Mouse (Mus musculus): ENCODE results near the gene Irak3. TPM values are rescaled to one million over a fixed set of nuclear protein-coding genes. Genes with fewer than 3 reads are reported as not detected.
A peak's percentile ranks its signal among the peaks of the same experiment; 100 is the strongest.

The Irak3 gene
- total RNA-seq (2021): under 1 TPM; 0.61 to 0.72 TPM
- long read RNA-seq, experiment 1, partial matches to known transcripts: 0 of 2 reads
- long read RNA-seq, experiment 1, other reads (novel, unspliced or antisense): 0 of 2 reads
- long read RNA-seq, experiment 2: 0 reads

DNA sequence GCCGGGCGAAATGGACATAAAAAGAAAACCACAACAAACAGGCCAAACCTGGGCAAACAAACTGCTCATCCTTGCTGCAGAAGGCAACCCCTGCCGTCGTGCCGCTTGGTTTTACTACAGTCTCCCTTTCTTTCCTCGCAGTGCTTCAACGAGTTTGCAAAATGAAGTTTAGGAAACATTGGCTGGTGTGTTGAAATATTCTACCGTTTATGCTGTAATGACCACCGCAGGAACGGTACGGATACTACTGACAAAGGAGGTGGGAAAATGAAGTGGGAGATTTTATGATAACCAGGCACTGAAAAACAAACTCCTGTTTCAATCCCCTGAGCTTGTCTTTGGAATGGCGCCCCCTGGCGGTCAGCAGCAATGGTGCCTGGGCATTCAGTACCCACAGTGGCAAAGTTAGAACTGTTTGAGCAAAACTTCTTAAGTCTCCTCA is at the start of gene Irak3:
TSS of gene Irak3 (minus strand) at position 170 of the 442 bp plus-strand sequence.
- peak; percentile 99 for TF ChIP-seq CTCF (IDR thresholded peaks at IDR 0.05)
- intact Hi-C loops (cut with DNase I): loop anchor here (2.0 to 5.0 kb wide), 3 partner anchors 75 to 555 kb away; no protein-coding TSS in a partner anchor
- H3K4me3 ChIP-seq: peak within 1 kb of the TSS; percentile 43

DNA sequence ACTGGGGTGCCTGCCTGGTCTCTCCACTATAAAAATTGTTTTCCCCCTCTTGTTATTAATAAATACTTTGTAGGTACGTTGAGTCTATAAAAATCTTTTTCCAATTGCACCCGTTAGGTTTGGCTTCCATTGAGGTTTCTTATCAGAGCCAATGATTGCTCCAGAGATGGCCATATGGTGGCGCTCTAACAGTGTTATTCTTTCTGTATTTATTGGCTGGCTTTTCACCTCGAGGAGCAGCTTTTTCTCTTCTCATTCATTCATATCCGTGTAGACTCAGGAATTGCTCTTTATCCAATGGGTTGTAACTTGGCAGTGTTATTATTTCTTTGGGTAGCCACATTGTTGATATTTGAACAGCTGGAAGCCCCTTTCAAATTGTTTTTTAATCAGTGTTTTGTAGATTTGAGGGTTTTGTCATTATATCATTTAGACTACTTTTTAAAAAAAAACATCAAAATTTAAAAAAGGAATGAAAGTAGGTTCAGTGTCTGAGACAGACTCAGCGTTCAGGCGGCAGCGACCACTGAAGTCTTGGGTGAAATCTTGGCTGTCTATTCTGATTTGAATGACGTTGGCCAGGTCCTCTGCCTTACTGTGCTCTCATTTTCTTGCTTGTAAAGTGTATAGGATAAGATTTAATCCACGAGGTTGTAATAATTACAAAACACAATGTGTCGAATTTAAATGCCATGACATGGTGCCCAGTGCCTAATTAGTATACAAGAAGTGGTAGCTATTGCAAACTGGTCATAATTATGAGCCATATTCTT is 49.2 kb upstream of the Irak3 start:
- no peak for DNase-seq (ENCODE audit: extremely low spot score in 1 of 2, low spot score in 2 of 2)
- Histone ChIP-seq H3K4me3 (no peak overlapping the region), H3K27ac (no peak overlapping the region)
- TF ChIP-seq CTCF (IDR thresholded peaks at IDR 0.05): peak; percentile 6; the same call in 1 of the 2 replicates
- intact Hi-C loops (cut with DNase I): no loop called here

More for the DNA sequence above, at the start of gene Irak3:
- 0 out of 2 replicates have a peak within 1 kb of the TSS, but pooled peaks have one; percentile 9 for H3K27ac ChIP-seq
- peak; percentile 70 to 81 for DNase-seq (ENCODE audit: extremely low spot score in 1 of 2, low spot score in 2 of 2)

DNA sequence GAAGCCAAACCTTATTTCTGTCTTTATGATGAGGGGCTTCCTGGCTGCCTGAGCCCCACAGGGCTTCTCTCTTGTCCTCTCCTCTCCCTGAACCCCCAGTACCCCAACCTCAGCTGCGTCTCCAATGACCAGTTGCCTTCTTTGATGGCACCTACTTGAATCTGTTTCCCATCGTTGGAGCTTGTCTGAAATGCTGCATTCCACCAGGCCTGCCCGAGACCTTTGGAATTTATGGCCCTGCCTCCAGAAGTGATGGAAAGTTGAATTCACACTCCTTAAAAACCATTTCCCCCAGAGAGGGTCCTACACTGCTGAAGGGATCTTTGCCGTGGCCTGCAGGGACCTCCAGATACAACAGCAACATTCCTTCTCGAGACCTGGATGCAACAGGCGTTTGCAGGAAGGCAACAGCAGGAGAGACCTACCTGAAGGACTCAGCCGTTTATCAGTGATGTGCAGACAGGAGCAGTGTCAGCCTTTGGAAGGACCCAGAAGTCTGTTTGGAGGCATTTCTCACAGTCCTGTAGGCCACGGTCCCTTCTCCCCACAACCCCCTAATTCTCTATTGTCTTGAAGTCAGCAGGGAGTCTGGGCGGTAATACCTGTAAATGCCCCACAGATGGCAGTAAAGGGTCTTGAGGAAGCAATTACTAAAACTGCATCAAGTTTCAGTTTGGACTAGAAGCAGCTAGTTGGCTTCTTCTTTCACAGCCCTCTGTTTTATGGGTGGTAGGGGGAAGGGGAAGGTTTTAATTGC is 45.2 kb upstream of the Irak3 start:
- no peak for DNase-seq (ENCODE audit: extremely low spot score in 1 of 2, low spot score in 2 of 2)
- H3K4me3 ChIP-seq: no peak overlapping the region
- intact Hi-C loops (cut with DNase I): loop anchor here (5.0 kb wide), 2 partner anchors 615 to 630 kb away; no protein-coding TSS in a partner anchor
- no peak overlapping the region for H3K27ac ChIP-seq
- peak; percentile 77 for TF ChIP-seq CTCF (IDR thresholded peaks at IDR 0.05)

DNA sequence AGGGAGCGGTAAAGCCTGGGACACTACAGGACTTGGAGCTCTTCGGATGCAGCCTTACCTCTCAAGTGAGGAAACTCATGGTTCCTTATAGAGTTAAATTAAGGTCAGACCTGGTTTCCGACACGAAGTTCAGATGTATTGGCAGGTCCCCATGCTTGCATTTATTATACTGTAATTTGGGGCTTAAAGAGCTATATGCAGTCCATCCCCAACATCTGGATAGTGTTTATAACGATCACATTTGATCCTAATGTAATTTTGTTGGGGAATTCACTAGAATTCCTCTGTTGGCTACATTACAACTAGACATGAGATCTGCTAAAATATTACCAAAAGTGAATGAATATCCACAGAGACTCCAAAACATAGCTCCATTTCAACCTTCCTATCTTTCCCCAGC is 43.8 kb upstream of the Irak3 start:
- TF ChIP-seq CTCF (IDR thresholded peaks at IDR 0.05): no peak
- no peak overlapping the region for H3K27ac ChIP-seq
- H3K4me3 ChIP-seq: no peak overlapping the region
- DNase-seq (ENCODE audit: extremely low spot score in 1 of 2, low spot score in 2 of 2): no peak
- intact Hi-C loops (cut with DNase I): loop anchor here (5.0 kb wide), 2 partner anchors 617 to 632 kb away; no protein-coding TSS in a partner anchor

DNA sequence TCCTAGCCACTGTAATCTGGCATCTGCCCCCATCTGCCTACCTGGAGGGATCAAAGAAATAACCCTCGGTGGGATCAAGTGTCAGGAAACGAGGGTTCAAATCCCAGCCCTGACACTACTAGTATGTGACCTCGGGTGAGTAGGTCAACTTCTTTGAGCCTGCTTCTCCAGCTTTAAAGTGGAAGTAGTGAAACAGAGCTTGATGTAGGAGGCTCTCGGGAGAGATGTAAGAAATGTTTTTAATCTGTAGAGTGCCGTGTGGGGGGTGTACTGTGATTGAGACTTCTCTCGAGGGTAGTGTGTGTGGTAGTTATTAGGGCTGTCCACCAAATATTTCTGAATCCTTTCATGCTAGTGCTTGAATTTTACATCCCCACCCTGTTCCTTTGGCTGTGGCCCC is 40.5 kb upstream of the Irak3 start:
- H3K27ac ChIP-seq: no peak overlapping the region
- intact Hi-C loops (cut with DNase I): no loop called here
- H3K4me3 ChIP-seq: no peak overlapping the region
- no peak for TF ChIP-seq CTCF (IDR thresholded peaks at IDR 0.05)
- DNase-seq (ENCODE audit: extremely low spot score in 1 of 2, low spot score in 2 of 2): no peak

DNA sequence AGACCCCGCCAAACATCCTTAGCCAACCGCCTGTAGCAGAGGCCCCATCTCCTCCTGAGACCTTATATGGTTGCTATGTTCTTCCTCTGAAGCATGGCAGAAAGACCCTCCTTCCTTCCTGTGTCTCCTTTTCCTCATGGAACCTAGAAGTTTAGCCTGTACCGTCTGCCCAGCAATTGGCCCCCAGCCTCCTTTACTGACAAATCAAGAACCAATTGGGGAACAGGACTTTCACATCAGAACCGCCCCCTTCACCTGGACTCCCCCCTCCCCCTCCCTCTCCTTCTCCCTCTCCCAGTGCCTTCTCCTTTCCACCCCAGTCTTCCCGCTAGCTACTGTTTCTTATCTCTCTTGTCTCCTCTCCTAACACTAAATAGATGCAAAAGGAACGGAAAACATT is 37.5 kb upstream of the Irak3 start:
- no peak overlapping the region for H3K4me3 ChIP-seq
- H3K27ac ChIP-seq: no peak overlapping the region
- intact Hi-C loops (cut with DNase I): loop anchor here (5.0 kb wide), 1 partner anchor 1018 kb away; no protein-coding TSS in a partner anchor
- no peak for TF ChIP-seq CTCF (IDR thresholded peaks at IDR 0.05)
- no peak for DNase-seq (ENCODE audit: extremely low spot score in 1 of 2, low spot score in 2 of 2)

DNA sequence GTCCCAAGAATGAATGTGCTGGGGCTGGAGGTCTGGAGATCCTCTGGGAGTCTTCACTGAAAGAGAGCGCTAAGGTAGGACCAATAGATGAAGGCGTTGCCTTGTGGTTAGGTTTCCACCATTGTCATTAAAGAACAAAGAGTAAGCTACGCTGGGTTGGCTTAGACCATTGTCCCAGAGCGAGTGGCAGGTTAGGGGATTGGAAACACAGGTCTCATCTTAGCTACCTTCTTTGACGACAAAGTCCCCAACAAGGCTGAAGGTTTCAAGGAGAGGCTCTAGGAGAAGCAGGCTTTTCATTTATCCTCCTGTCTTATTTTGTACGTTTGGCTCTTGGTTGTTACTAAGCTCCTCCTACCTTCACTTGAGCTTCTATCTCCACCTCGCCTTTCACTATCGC is 36.3 kb upstream of the Irak3 start:
- H3K27ac ChIP-seq: no peak overlapping the region
- TF ChIP-seq CTCF (IDR thresholded peaks at IDR 0.05): no peak
- H3K4me3 ChIP-seq: no peak overlapping the region
- intact Hi-C loops (cut with DNase I): loop anchor here (5.0 kb wide), 1 partner anchor 1019 kb away; no protein-coding TSS in a partner anchor
- DNase-seq (ENCODE audit: extremely low spot score in 1 of 2, low spot score in 2 of 2): no peak

DNA sequence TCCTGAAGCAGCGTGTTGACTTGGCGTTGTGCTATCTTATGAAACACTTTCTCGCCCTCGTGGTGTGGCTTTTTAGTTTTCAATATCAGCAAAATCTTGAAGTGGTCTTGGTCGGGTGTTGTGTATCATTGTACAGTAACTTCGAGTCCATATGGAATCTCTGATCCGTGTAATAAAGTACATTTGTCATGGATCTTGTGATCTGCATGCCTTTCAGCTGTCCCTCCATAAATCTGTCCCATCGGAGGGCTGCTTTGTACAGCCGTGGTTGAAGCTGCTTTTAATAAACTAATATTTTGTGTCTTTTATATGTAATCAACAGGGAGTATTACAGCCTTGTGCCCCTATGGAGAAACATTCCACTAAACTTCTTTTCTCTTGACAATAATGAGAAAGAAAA is 34.9 kb upstream of the Irak3 start:
- H3K27ac ChIP-seq: no peak overlapping the region
- no peak for DNase-seq (ENCODE audit: extremely low spot score in 1 of 2, low spot score in 2 of 2)
- H3K4me3 ChIP-seq: no peak overlapping the region
- TF ChIP-seq CTCF (IDR thresholded peaks at IDR 0.05): no peak
- intact Hi-C loops (cut with DNase I): loop anchor here (5.0 kb wide), 1 partner anchor 1020 kb away; no protein-coding TSS in a partner anchor

DNA sequence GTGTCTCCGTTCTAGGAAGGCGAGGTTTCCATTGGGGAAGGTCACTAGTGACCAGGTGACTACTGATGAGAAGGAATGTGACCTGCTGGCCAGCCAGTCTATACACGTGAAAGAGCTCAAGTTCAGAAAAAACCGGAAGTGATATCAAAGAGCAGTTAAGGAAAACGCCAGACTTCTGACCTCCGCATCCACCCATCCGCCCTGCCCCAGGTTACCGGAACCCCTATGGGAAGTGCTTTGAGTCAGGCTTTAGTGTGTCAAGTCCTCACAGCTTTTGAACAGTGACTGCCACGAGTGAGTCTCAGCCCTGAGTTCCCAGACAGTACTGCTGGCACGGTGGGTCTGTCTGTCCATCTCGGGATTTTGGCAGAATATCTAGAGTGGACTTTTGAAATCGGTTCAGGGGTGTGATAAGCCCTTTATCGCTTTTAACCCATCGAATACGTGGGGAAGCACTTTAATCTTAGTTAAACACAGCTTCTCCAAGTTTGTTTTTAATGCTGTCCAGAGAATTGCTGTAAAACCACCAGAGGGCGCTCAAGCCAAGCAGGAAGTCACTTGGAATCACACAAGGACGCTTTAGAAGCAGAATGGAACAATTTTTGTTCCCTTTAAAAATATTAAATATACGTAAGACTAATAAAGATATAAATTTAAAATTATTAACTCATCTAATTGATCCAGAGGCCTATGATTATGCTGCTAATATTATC is 31.9 kb upstream of the Irak3 start:
- peak; percentile 94 for TF ChIP-seq CTCF (IDR thresholded peaks at IDR 0.05)
- DNase-seq (ENCODE audit: extremely low spot score in 1 of 2, low spot score in 2 of 2): peak; percentile 47 to 49
- no peak overlapping the region for H3K27ac ChIP-seq
- H3K4me3 ChIP-seq: no peak overlapping the region
- intact Hi-C loops (cut with DNase I): no loop called here

DNA sequence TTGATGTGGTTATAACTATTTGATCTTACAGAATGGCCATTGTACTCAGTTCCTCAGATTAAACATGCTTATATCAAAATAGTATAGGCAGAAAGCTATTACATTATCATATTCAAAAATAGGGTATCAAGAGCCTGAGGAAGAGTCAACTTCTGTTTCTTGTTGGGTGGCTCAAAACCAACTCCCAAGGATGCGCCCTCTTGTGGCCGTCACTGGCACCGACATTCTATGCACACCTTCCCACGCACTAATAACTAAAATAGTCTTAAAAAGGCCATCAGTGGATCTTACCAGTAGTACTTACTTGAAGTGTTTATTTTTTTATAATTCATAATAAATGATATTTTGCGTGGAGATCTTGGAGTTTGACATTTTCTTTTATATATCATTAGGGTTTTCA is 29.8 kb upstream of the Irak3 start:
- peak; percentile 48 to 59 for DNase-seq (ENCODE audit: extremely low spot score in 1 of 2, low spot score in 2 of 2)
- Histone ChIP-seq H3K27ac (no peak overlapping the region), H3K4me3 (no peak overlapping the region)
- intact Hi-C loops (cut with DNase I): no loop called here
- TF ChIP-seq CTCF (IDR thresholded peaks at IDR 0.05): peak; percentile 79

Data from left cerebral cortex, adult 2 months (tissue).